Mouse (Mus musculus) bone marrow macrophage, adult 2 months (primary cell): Measurements from ENCODE around the gene Lgals9.
A peak's percentile ranks its signal among the peaks of the same experiment; 100 is the strongest.

ENCODE experiments used
- CTCF ChIP-seq: IDR thresholded peaks from 2 replicates; pipeline ENCODE4 v1.5.1; 2012; ENCODE audit warnings: low read depth, mild to moderate bottlenecking, low read length, moderate library complexity
- POLR2A ChIP-seq: IDR thresholded peaks from 2 replicates; pipeline ENCODE4 v1.6.1; 2012; ENCODE audit warnings: mild to moderate bottlenecking, low read depth, low read length, borderline replicate concordance

GRCm38 (mm10) chr11:78967371-78967770 lies 17.4 kb downstream of the Lgals9 start:
- TF ChIP-seq POLR2A (no peak), CTCF (peak; percentile 26; the same call in 1 of the 2 replicates)
